Mouse (Mus musculus): ENCODE data around the gene Map7d1. TPM values are rescaled to one million over a fixed set of nuclear protein-coding genes. Genes with fewer than 3 reads are reported as not detected.

Map7d1 gene
- 11.8 and 13.7 TPM in 2 replicates for polyA plus RNA-seq (2015; fragmentation: Nextera tagmentation; extraction: Ambion mirVana)

GRCm38 (mm10) chr4:126256131-126256791 lies at the start of gene Map7d1:
Gene Map7d1, minus strand, starts transcription at chr4:126256343.

GRCm38 (mm10) chr4:126286492-126286891 lies 30.3 kb upstream of the Map7d1 start, which contains the start of gene Col8a2:
Gene Col8a2, plus strand, starts transcription at chr4:126286793.

GRCm38 (mm10) chr4:126262119-126262807 lies 6.1 kb upstream of the Map7d1 start, which contains the start of gene Trappc3:
Gene Trappc3, plus strand, starts transcription at chr4:126262325.

GRCm38 (mm10) chr4:126202303-126203181 lies 53.6 kb downstream of the Map7d1 start, which contains the start of gene Thrap3:
Gene Thrap3, minus strand, starts transcription at chr4:126202760.

Other genes with a start within 250 kb of the Map7d1 start
- gene Csf3r, start 231.8 kb downstream of the Map7d1 start, polyA plus RNA-seq (2015; fragmentation: Nextera tagmentation; extraction: Ambion mirVana) = 21.5 and 22.7 TPM in 2 replicates
- gene Mrps15, start 209.4 kb downstream of the Map7d1 start, polyA plus RNA-seq (2015; fragmentation: Nextera tagmentation; extraction: Ambion mirVana) = 85.8 and 90.1 TPM in 2 replicates
- gene Oscp1, start 197.8 kb downstream of the Map7d1 start, polyA plus RNA-seq (2015; fragmentation: Nextera tagmentation; extraction: Ambion mirVana) = 2.9 and 3.8 TPM in 2 replicates
- gene Lsm10, start 159.7 kb downstream of the Map7d1 start, polyA plus RNA-seq (2015; fragmentation: Nextera tagmentation; extraction: Ambion mirVana) = 32.0 and 33.0 TPM in 2 replicates
- 9.9 and 12.5 TPM in 2 replicates for gene Stk40, start 152.4 kb downstream of the Map7d1 start, polyA plus RNA-seq (2015; fragmentation: Nextera tagmentation; extraction: Ambion mirVana)
- gene Eva1b, start 108.6 kb downstream of the Map7d1 start, polyA plus RNA-seq (2015; fragmentation: Nextera tagmentation; extraction: Ambion mirVana) = 31.8 and 46.8 TPM in 2 replicates
- 1.6 and 2.6 TPM in 2 replicates for gene Sh3d21, start 92.9 kb downstream of the Map7d1 start, polyA plus RNA-seq (2015; fragmentation: Nextera tagmentation; extraction: Ambion mirVana)
- gene Thrap3, start 53.6 kb downstream of the Map7d1 start, polyA plus RNA-seq (2015; fragmentation: Nextera tagmentation; extraction: Ambion mirVana) = 111 and 114 TPM in 2 replicates
- gene Trappc3, start 6.0 kb upstream of the Map7d1 start, polyA plus RNA-seq (2015; fragmentation: Nextera tagmentation; extraction: Ambion mirVana) = 49.4 and 57.1 TPM in 2 replicates
- 9.0 and 12.0 TPM in 2 replicates for gene Col8a2, start 30.4 kb upstream of the Map7d1 start, polyA plus RNA-seq (2015; fragmentation: Nextera tagmentation; extraction: Ambion mirVana)
- gene Adprhl2, start 65.4 kb upstream of the Map7d1 start, polyA plus RNA-seq (2015; fragmentation: Nextera tagmentation; extraction: Ambion mirVana) = 27.9 and 33.9 TPM in 2 replicates
- gene Tekt2, start 69.3 kb upstream of the Map7d1 start, polyA plus RNA-seq (2015; fragmentation: Nextera tagmentation; extraction: Ambion mirVana) = 1.5 and 2.9 TPM in 2 replicates
- 7.5 and 8.5 TPM in 2 replicates for gene Ago3, start 173.2 kb upstream of the Map7d1 start, polyA plus RNA-seq (2015; fragmentation: Nextera tagmentation; extraction: Ambion mirVana)
- gene Ago1, start 212.2 kb upstream of the Map7d1 start, polyA plus RNA-seq (2015; fragmentation: Nextera tagmentation; extraction: Ambion mirVana) = 2.6 and 3.3 TPM in 2 replicates

Measured in spleen, postnatal 0 days (tissue).